Mouse (Mus musculus) hindbrain, embryonic 11.5 days (tissue): ENCODE measurements around the gene Nat14. TPM values are rescaled to one million over a fixed set of nuclear protein-coding genes. Genes with fewer than 3 reads are reported as not detected.

Experiments
- ATAC-seq: fragments of 200-750 bp; cut with Nextera tagmentation; 2 replicates; pipeline ENCODE4 v1.8.0; 2017; ENCODE audit warnings: mild to moderate bottlenecking, moderate TSS enrichment, moderate library complexity; ENCODE audit not compliant: low FRiP score
- DNase-seq: peaks from one replicate; pipeline ENCODE4 v3.0.0-alpha.2; 2015; ENCODE audit warnings: low spot score
- H3K27ac ChIP-seq: fragments of 300-500 bp; sonication (generic); 2 replicates; pipeline ENCODE4 v1.5.1; 2014; ENCODE audit warnings: mild to moderate bottlenecking, low read depth, low read length
- H3K27me3 ChIP-seq: fragments of 300-500 bp; sonication (generic); 2 replicates; pipeline ENCODE4 v1.6.1; 2014; ENCODE audit warnings: mild to moderate bottlenecking, low read length, moderate library complexity, mixed read lengths; ENCODE audit not compliant: control insufficient read depth, insufficient read depth
- H3K36me3 ChIP-seq: fragments of 300-500 bp; sonication (generic); 2 replicates; pipeline ENCODE4 v1.6.1; 2014; ENCODE audit warnings: mild to moderate bottlenecking, low read length, moderate library complexity, mixed read lengths; ENCODE audit not compliant: control insufficient read depth, insufficient read depth
- H3K4me1 ChIP-seq: fragments of 300-500 bp; sonication (generic); replicated peaks from 2 replicates; pipeline ENCODE4 v1.6.1; 2014; ENCODE audit warnings: low read length, mixed read lengths; ENCODE audit not compliant: control insufficient read depth, insufficient read depth
- H3K4me2 ChIP-seq: fragments of 300-500 bp; sonication (generic); replicated peaks from 2 replicates; pipeline ENCODE4 v1.6.1; 2014; ENCODE audit warnings: mild to moderate bottlenecking, low read depth, low read length
- H3K4me3 ChIP-seq: fragments of 300-500 bp; sonication (generic); 2 replicates; pipeline ENCODE4 v1.5.1; 2014; ENCODE audit warnings: low read depth, low read length
- H3K9ac ChIP-seq: fragments of 300-500 bp; sonication (generic); 2 replicates; pipeline ENCODE4 v1.6.1; 2014; ENCODE audit warnings: low read depth, low read length
- H3K9me3 ChIP-seq: fragments of 300-500 bp; sonication (generic); 2 replicates; pipeline ENCODE4 v1.6.1; 2016; ENCODE audit warnings: low read length; ENCODE audit not compliant: control insufficient read depth
- WGBS: fragments of 180-500 bp; shearing (Covaris S2); extraction: QIAGEN DNeasy Blood & Tissue Kit; methylation state at CpG from one replicate; pipeline ENCODE4 v1.1.7; 2014; 5-methylcytosine and 5-hydroxymethylcytosine counted together
- polyA plus RNA-seq: library from polyadenylated mRNA; unstranded; fragments of >200 nt; fragmentation: Nextera tagmentation; extraction: Ambion mirVana; gene quantifications from 2 replicates; pipeline ENCODE4 v1.2.1, GENCODE M21; 2014

The Nat14 gene
- polyA plus RNA-seq, 1 experiment from 2014 or later, result 7.1 TPM

- no peaks in the 10 kb centered on the region for H3K27me3 ChIP-seq
- no peak overlapping the region for H3K27ac ChIP-seq
- DNase-seq (no peak), ATAC-seq (no peak)
- H3K9me3 ChIP-seq, result no peaks in the 10 kb centered on the region
- no peak overlapping the region for H3K9ac ChIP-seq
- no peaks in the 10 kb centered on the region for H3K36me3 ChIP-seq
- no peaks in the 10 kb centered on the region for H3K4me1 ChIP-seq
- 79% methylated on average over 18 of the region's 18 CpGs for WGBS
- no peak overlapping the region for H3K4me2 ChIP-seq
- H3K4me3 ChIP-seq, result no peak overlapping the region
Measured at GRCm38 (mm10) chr7:4972321-4973047, 50.7 kb downstream of the Nat14 start.

Other genes starting within 250 kb of the Nat14 start
- 112 and 114 TPM in 2 replicates for gene Hspbp1, start 237.0 kb upstream of the Nat14 start, polyA plus RNA-seq
- gene Brsk1, start 231.4 kb upstream of the Nat14 start, polyA plus RNA-seq, result 3.1 and 5.1 TPM in 2 replicates
- 0.22 and 0.26 TPM in 2 replicates for gene Tmem150b, start 196.8 kb upstream of the Nat14 start, polyA plus RNA-seq
- 64.3 and 69.2 TPM in 2 replicates for gene Kmt5c, start 181.9 kb upstream of the Nat14 start, polyA plus RNA-seq
- 28.0 and 28.5 TPM in 2 replicates for gene Cox6b2, start 168.9 kb upstream of the Nat14 start, polyA plus RNA-seq
- gene Fam71e2, start 150.7 kb upstream of the Nat14 start, polyA plus RNA-seq, result not detected in 2 replicates
- gene Il11, start 139.2 kb upstream of the Nat14 start, polyA plus RNA-seq, result 0.08 and 0.14 TPM in 2 replicates
- not detected in 2 replicates for gene Tmem190, start 139.1 kb upstream of the Nat14 start, polyA plus RNA-seq
- gene Tmem238, start 132.4 kb upstream of the Nat14 start, polyA plus RNA-seq, result 0.78 and 0.93 TPM in 2 replicates
- 186 and 191 TPM in 2 replicates for gene Rpl28, start 129.2 kb upstream of the Nat14 start, polyA plus RNA-seq
- gene Ube2s, start 109.4 kb upstream of the Nat14 start, polyA plus RNA-seq, result 400 and 452 TPM in 2 replicates
- gene Shisa7, start 77.3 kb upstream of the Nat14 start, polyA plus RNA-seq, result 2.9 and 4.1 TPM in 2 replicates
- gene Isoc2b, start 51.8 kb upstream of the Nat14 start, polyA plus RNA-seq, result 2.5 and 2.9 TPM in 2 replicates
- 1.1 TPM in 2 replicates for gene Isoc2a, start 44.9 kb upstream of the Nat14 start, polyA plus RNA-seq
- 0.11 TPM in 1 of 2 replicates, not detected in the other for gene Gm36210, start 15.5 kb upstream of the Nat14 start, polyA plus RNA-seq
- 4.0 and 4.2 TPM in 2 replicates for gene Zfp628, start 6.8 kb upstream of the Nat14 start, polyA plus RNA-seq
- gene Ssc5d, start 3.8 kb downstream of the Nat14 start, polyA plus RNA-seq, result 1.1 and 1.4 TPM in 2 replicates
- gene Sbk2, start 42.4 kb downstream of the Nat14 start, polyA plus RNA-seq, result 0.07 and 0.09 TPM in 2 replicates
- gene Sbk3, start 49.1 kb downstream of the Nat14 start, polyA plus RNA-seq, result 0.04 TPM in 1 of 2 replicates, not detected in the other
- 45.0 and 61.0 TPM in 2 replicates for gene Zfp579, start 74.1 kb downstream of the Nat14 start, polyA plus RNA-seq
- 7.5 and 10.6 TPM in 2 replicates for gene Zfp524, start 92.4 kb downstream of the Nat14 start, polyA plus RNA-seq
- gene Fiz1, start 92.7 kb downstream of the Nat14 start, polyA plus RNA-seq, result 38.2 and 43.2 TPM in 2 replicates
- gene Gm44973, start 93.5 kb downstream of the Nat14 start, polyA plus RNA-seq, result 0.19 and 1.8 TPM in 2 replicates
- 5.7 and 8.6 TPM in 2 replicates for gene Zfp865, start 98.3 kb downstream of the Nat14 start, polyA plus RNA-seq
- gene Ccdc106, start 98.5 kb downstream of the Nat14 start, polyA plus RNA-seq, result 7.2 and 8.6 TPM in 2 replicates
- gene 4632433K11Rik, start 112.1 kb downstream of the Nat14 start, polyA plus RNA-seq, result not detected in 2 replicates
- gene Zfp784, start 116.4 kb downstream of the Nat14 start, polyA plus RNA-seq, result 3.1 and 4.3 TPM in 2 replicates
- gene Zfp580, start 129.5 kb downstream of the Nat14 start, polyA plus RNA-seq, result 32.4 and 37.5 TPM in 2 replicates
- 161 and 162 TPM in 2 replicates for gene U2af2, start 140.1 kb downstream of the Nat14 start, polyA plus RNA-seq
- 54.2 and 55.3 TPM in 2 replicates for gene Epn1, start 158.2 kb downstream of the Nat14 start, polyA plus RNA-seq
- not detected in 2 replicates for gene Rfpl4, start 194.9 kb downstream of the Nat14 start, polyA plus RNA-seq
- gene Rasl2-9, start 203.9 kb downstream of the Nat14 start, polyA plus RNA-seq, result 0.18 and 0.31 TPM in 2 replicates
- 0.01 and 0.05 TPM in 2 replicates for gene Vmn1r55, start 227.6 kb downstream of the Nat14 start, polyA plus RNA-seq